Mouse (Mus musculus) MEL (cell line): Measurements from ENCODE around the gene Gmds.

Source experiments
- CHD2 ChIP-seq: IDR thresholded peaks from 2 replicates; pipeline ENCODE4 v1.6.1; 2011; ENCODE audit warnings: low read length, improper control_type of control experiment
- CTCF ChIP-seq, 3 experiments: IDR thresholded peaks in 2 of 3; conservative IDR thresholded peaks in 1 of 3; 2 replicates each; pipeline ENCODE4 v1.5.1; 2011 to 2012; ENCODE audit warnings: low read length in 3 of 3, low read depth in 2 of 3, mild to moderate bottlenecking in 2 of 3, improper control_type of control experiment in 1 of 3, inconsistent platforms in 1 of 3, mixed read lengths in 1 of 3, moderate library complexity in 1 of 3; ENCODE audit not compliant: control insufficient read depth in 1 of 3, insufficient read depth in 1 of 3, poor library complexity in 1 of 3, severe bottlenecking in 1 of 3
- GATA1 ChIP-seq: IDR thresholded peaks from 2 replicates; pipeline ENCODE4 v1.6.1; 2011; ENCODE audit warnings: low read depth, low read length, improper control_type of control experiment
- HCFC1 ChIP-seq: IDR thresholded peaks from 2 replicates; pipeline ENCODE4 v1.6.1; 2012; ENCODE audit warnings: low read depth, mild to moderate bottlenecking, inconsistent platforms, low read length, improper control_type of control experiment, moderate library complexity
- NELFE ChIP-seq: IDR thresholded peaks from 2 replicates; pipeline ENCODE4 v1.6.1; 2011; ENCODE audit warnings: low read depth, low read length, improper control_type of control experiment
- POLR2A ChIP-seq, 2 experiments: IDR thresholded peaks; 2 replicates each; pipeline ENCODE4 v1.6.1; 2011 to 2012; ENCODE audit warnings: low read length in 2 of 2, mild to moderate bottlenecking in 2 of 2, control low read depth in 1 of 2, improper control_type of control experiment in 1 of 2, low read depth in 1 of 2, moderate library complexity in 1 of 2; ENCODE audit not compliant: control insufficient read depth in 1 of 2, insufficient read depth in 1 of 2, poor library complexity in 1 of 2
- USF1 ChIP-seq: IDR thresholded peaks from 2 replicates; pipeline ENCODE4 v1.6.1; 2014; ENCODE audit warnings: low read depth, mild to moderate bottlenecking, inconsistent platforms, low read length, improper control_type of control experiment, moderate library complexity

- no peak for TF ChIP-seq NELFE
- TF ChIP-seq GATA1: no peak
- TF ChIP-seq HCFC1: no peak
- TF ChIP-seq CTCF (IDR thresholded peaks at IDR 0.05 in 2 of 3, conservative IDR thresholded peaks at IDR 0.05 in 1 of 3; ENCODE audit: control insufficient read depth in 1 of 3, insufficient read depth in 1 of 3, low read depth in 2 of 3, low read length in 3 of 3, poor library complexity in 1 of 3, severe bottlenecking in 1 of 3): peak; percentile 28 to 87 (median 77); a peak in 5 of 6 replicates
- no peak for TF ChIP-seq USF1
- TF ChIP-seq CHD2: no peak
- no peak for TF ChIP-seq POLR2A (IDR thresholded peaks at IDR 0.05; ENCODE audit: control insufficient read depth in 1 of 2, insufficient read depth in 1 of 2, low read depth in 1 of 2, low read length in 2 of 2, poor library complexity in 1 of 2)
Measured at GRCm38 (mm10) chr13:32213702-32214452, 124.7 kb downstream of the Gmds start.
